Mouse (Mus musculus) CH12.LX (cell line): ENCODE results near the gene Rtbdn. TPM values are rescaled to one million over a fixed set of nuclear protein-coding genes. Genes with fewer than 3 reads are reported as not detected.
A peak's percentile ranks its signal among the peaks of the same experiment; 100 is the strongest.

Source experiments
- DNase-seq: peaks from one replicate; pipeline ENCODE4 v3.0.0-alpha.2; 2013; ENCODE audit errors: extremely low read depth
- H3K27ac ChIP-seq: 2 replicates; pipeline ENCODE4 v1.5.1; 2012; ENCODE audit warnings: low read depth, mild to moderate bottlenecking, control low read depth, moderate library complexity; ENCODE audit not compliant: insufficient read depth
- H3K27me3 ChIP-seq: replicated peaks from 2 replicates; pipeline ENCODE3; 2012; ENCODE audit warnings: inconsistent platforms
- H3K36me3 ChIP-seq, 2 experiments: replicated peaks in 1 of 2; 2 replicates each; pipeline versions ENCODE3 to v1.6.1; 2012; ENCODE audit warnings: inconsistent platforms in 1 of 2, low read length in 1 of 2, mild to moderate bottlenecking in 1 of 2, mixed read lengths in 1 of 2, moderate library complexity in 1 of 2; ENCODE audit not compliant: control insufficient read depth in 1 of 2, insufficient read depth in 1 of 2
- H3K4me1 ChIP-seq, 2 experiments: 2 replicates each; pipeline ENCODE4 v1.6.1; 2012; ENCODE audit warnings: inconsistent platforms in 1 of 2, moderate library complexity in 1 of 2; ENCODE audit not compliant: insufficient read depth in 2 of 2, control insufficient read depth in 1 of 2
- H3K4me2 ChIP-seq: 2 replicates; pipeline ENCODE4 v1.6.1; 2012; ENCODE audit warnings: low read depth, mild to moderate bottlenecking, control low read depth; ENCODE audit not compliant: poor library complexity, insufficient read depth, severe bottlenecking
- H3K4me3 ChIP-seq, 3 experiments: fragments of 150-350 bp in 1 of 3; sonication (generic) in 1 of 3; replicated peaks in 1 of 3; 2 replicates each; pipeline versions ENCODE3 to v1.5.1; 2011 to 2012; ENCODE audit warnings: low read depth in 2 of 3, low read length in 2 of 3, mild to moderate bottlenecking in 2 of 3, moderate library complexity in 2 of 3, control low read depth in 1 of 3, improper control_type of control experiment in 1 of 3, inconsistent platforms in 1 of 3, mixed read lengths in 1 of 3; ENCODE audit not compliant: poor library complexity in 1 of 3
- H3K79me2 ChIP-seq: replicated peaks from 2 replicates; pipeline ENCODE4 v1.6.1; 2012; ENCODE audit warnings: mild to moderate bottlenecking, moderate library complexity; ENCODE audit not compliant: control insufficient read depth, poor library complexity, insufficient read depth, severe bottlenecking; ENCODE audit errors: extremely low read depth
- H3K9ac ChIP-seq: 2 replicates; pipeline ENCODE4 v1.6.1; 2012; ENCODE audit warnings: low read depth, mild to moderate bottlenecking, control low read depth, moderate library complexity; ENCODE audit not compliant: insufficient read depth
- H3K9me3 ChIP-seq: replicated peaks from 2 replicates; pipeline ENCODE3; 2012; ENCODE audit warnings: low read length, inconsistent platforms, mixed read lengths
- BHLHE40 ChIP-seq: IDR thresholded peaks from 2 replicates; pipeline ENCODE4 v1.6.1; 2011; ENCODE audit warnings: mild to moderate bottlenecking, low read depth, low read length, improper control_type of control experiment
- CHD1 ChIP-seq: IDR thresholded peaks from 2 replicates; pipeline ENCODE4 v1.6.1; 2012; ENCODE audit warnings: low read depth, low read length, improper control_type of control experiment, inconsistent platforms
- CHD2 ChIP-seq: IDR thresholded peaks from 2 replicates; pipeline ENCODE4 v1.6.1; 2011; ENCODE audit warnings: low read length, improper control_type of control experiment
- CTCF ChIP-seq, 2 experiments: IDR thresholded peaks in 1 of 2; conservative IDR thresholded peaks in 1 of 2; 2 replicates each; pipeline ENCODE4 v1.5.1; 2011 to 2012; ENCODE audit warnings: low read depth in 2 of 2, low read length in 2 of 2, improper control_type of control experiment in 1 of 2, inconsistent platforms in 1 of 2, mild to moderate bottlenecking in 1 of 2, moderate library complexity in 1 of 2
- E2F4 ChIP-seq: IDR thresholded peaks from 2 replicates; pipeline ENCODE4 v1.6.1; 2011; ENCODE audit warnings: low read depth, low read length, improper control_type of control experiment; ENCODE audit not compliant: insufficient replicate concordance
- ELF1 ChIP-seq: IDR thresholded peaks from 2 replicates; pipeline ENCODE4 v1.6.1; 2014; ENCODE audit warnings: low read depth, mild to moderate bottlenecking, inconsistent platforms, low read length, improper control_type of control experiment
- EP300 ChIP-seq: IDR thresholded peaks from 2 replicates; pipeline ENCODE4 v1.6.1; 2011; ENCODE audit warnings: low read length, improper control_type of control experiment
- ETS1 ChIP-seq: conservative IDR thresholded peaks from 2 replicates; pipeline ENCODE4 v1.6.1; 2012; ENCODE audit warnings: low read depth, mild to moderate bottlenecking, inconsistent platforms, low read length, improper control_type of control experiment, moderate library complexity
- GABPA ChIP-seq: IDR thresholded peaks from 2 replicates; pipeline ENCODE4 v1.6.1; 2012; ENCODE audit warnings: low read depth, low read length, improper control_type of control experiment, inconsistent platforms; ENCODE audit not compliant: insufficient replicate concordance
- HCFC1 ChIP-seq: IDR thresholded peaks from 2 replicates; pipeline ENCODE4 v1.6.1; 2012; ENCODE audit warnings: low read depth, mild to moderate bottlenecking, inconsistent platforms, low read length, improper control_type of control experiment
- IRF4 ChIP-seq: IDR thresholded peaks from 2 replicates; pipeline ENCODE4 v1.6.1; 2014; ENCODE audit warnings: low read depth, mild to moderate bottlenecking, inconsistent platforms, low read length, improper control_type of control experiment
- JUN ChIP-seq: IDR thresholded peaks from 2 replicates; pipeline ENCODE4 v1.6.1; 2011; ENCODE audit warnings: low read depth, mild to moderate bottlenecking, low read length, improper control_type of control experiment, moderate library complexity; ENCODE audit not compliant: insufficient read depth
- JUND ChIP-seq: conservative IDR thresholded peaks from 2 replicates; pipeline ENCODE4 v1.6.1; 2011; ENCODE audit warnings: low read depth, low read length, improper control_type of control experiment
- KAT2A ChIP-seq: IDR thresholded peaks from 2 replicates; pipeline ENCODE4 v1.6.1; 2012; ENCODE audit warnings: low read length, improper control_type of control experiment, inconsistent platforms; ENCODE audit not compliant: insufficient replicate concordance
- MAFK ChIP-seq: IDR thresholded peaks from 2 replicates; pipeline ENCODE4 v1.6.1; 2011; ENCODE audit warnings: low read length, improper control_type of control experiment; ENCODE audit not compliant: insufficient replicate concordance
- MAX ChIP-seq: IDR thresholded peaks from 2 replicates; pipeline ENCODE4 v1.6.1; 2011; ENCODE audit warnings: low read length, improper control_type of control experiment
- MAZ ChIP-seq: IDR thresholded peaks from 2 replicates; pipeline ENCODE4 v1.6.1; 2012; ENCODE audit warnings: low read depth, mild to moderate bottlenecking, inconsistent platforms, low read length, improper control_type of control experiment, moderate library complexity
- MEF2A ChIP-seq: IDR thresholded peaks from 2 replicates; pipeline ENCODE4 v1.6.1; 2014; ENCODE audit warnings: low read depth, mild to moderate bottlenecking, inconsistent platforms, low read length, improper control_type of control experiment, borderline replicate concordance
- MXI1 ChIP-seq: IDR thresholded peaks from 2 replicates; pipeline ENCODE4 v1.6.1; 2011; ENCODE audit warnings: mild to moderate bottlenecking, low read depth, low read length, improper control_type of control experiment
- MYC ChIP-seq: IDR thresholded peaks from 2 replicates; pipeline ENCODE4 v1.6.1; 2011; ENCODE audit warnings: low read depth, mild to moderate bottlenecking, improper control_type of control experiment, low read length
- NELFE ChIP-seq: IDR thresholded peaks from 2 replicates; pipeline ENCODE4 v1.6.1; 2011; ENCODE audit warnings: low read depth, low read length, improper control_type of control experiment
- NRF1 ChIP-seq: IDR thresholded peaks from 2 replicates; pipeline ENCODE4 v1.6.1; 2014; ENCODE audit warnings: low read depth, mild to moderate bottlenecking, inconsistent platforms, low read length, improper control_type of control experiment, moderate library complexity
- PAX5 ChIP-seq: IDR thresholded peaks from 2 replicates; pipeline ENCODE4 v1.6.1; 2012; ENCODE audit warnings: low read length, inconsistent platforms, mixed read lengths
- POLR2A ChIP-seq: IDR thresholded peaks from 2 replicates; pipeline ENCODE4 v1.6.1; 2011; ENCODE audit warnings: low read depth, mild to moderate bottlenecking, improper control_type of control experiment, low read length
- POLR2AphosphoS2 ChIP-seq: IDR thresholded peaks from 2 replicates; pipeline ENCODE4 v1.6.1; 2011; ENCODE audit warnings: low read depth, low read length, improper control_type of control experiment
- RAD21 ChIP-seq: IDR thresholded peaks from 2 replicates; pipeline ENCODE4 v1.6.1; 2011; ENCODE audit warnings: low read depth, mild to moderate bottlenecking, low read length, improper control_type of control experiment, moderate library complexity
- RCOR1 ChIP-seq: conservative IDR thresholded peaks from 2 replicates; pipeline ENCODE4 v1.6.1; 2012; ENCODE audit warnings: low read depth, mild to moderate bottlenecking, inconsistent platforms, low read length, improper control_type of control experiment
- SIN3A ChIP-seq: IDR thresholded peaks from 2 replicates; pipeline ENCODE4 v1.6.1; 2012; ENCODE audit warnings: low read length, improper control_type of control experiment, inconsistent platforms
- SMC3 ChIP-seq: IDR thresholded peaks from 2 replicates; pipeline ENCODE4 v1.6.1; 2011; ENCODE audit warnings: low read depth, low read length, improper control_type of control experiment
- TBP ChIP-seq: conservative IDR thresholded peaks from 2 replicates; pipeline ENCODE4 v1.6.1; 2011; ENCODE audit warnings: low read depth, low read length, improper control_type of control experiment
- TCF12 ChIP-seq: IDR thresholded peaks from 2 replicates; pipeline ENCODE4 v1.6.1; 2014; ENCODE audit warnings: low read depth, mild to moderate bottlenecking, inconsistent platforms, low read length, improper control_type of control experiment
- UBTF ChIP-seq: IDR thresholded peaks from 2 replicates; pipeline ENCODE4 v1.6.1; 2012; ENCODE audit warnings: low read depth, mild to moderate bottlenecking, inconsistent platforms, low read length, improper control_type of control experiment, moderate library complexity
- USF1 ChIP-seq: IDR thresholded peaks from 2 replicates; pipeline ENCODE4 v1.6.1; 2014; ENCODE audit warnings: low read depth, mild to moderate bottlenecking, inconsistent platforms, low read length, improper control_type of control experiment
- USF2 ChIP-seq: conservative IDR thresholded peaks from 2 replicates; pipeline ENCODE4 v1.6.1; 2011; ENCODE audit warnings: low read depth, low read length, improper control_type of control experiment
- ZC3H11A ChIP-seq: IDR thresholded peaks from 2 replicates; pipeline ENCODE4 v1.6.1; 2012; ENCODE audit warnings: low read depth, mild to moderate bottlenecking, inconsistent platforms, low read length, improper control_type of control experiment
- ZKSCAN1 ChIP-seq: IDR thresholded peaks from 2 replicates; pipeline ENCODE4 v1.6.1; 2012; ENCODE audit warnings: low read depth, inconsistent platforms, low read length, improper control_type of control experiment, borderline replicate concordance
- ZMIZ1 ChIP-seq: IDR thresholded peaks from 2 replicates; pipeline ENCODE4 v1.6.1; 2012; ENCODE audit warnings: low read depth, mild to moderate bottlenecking, inconsistent platforms, low read length, improper control_type of control experiment
- ZNF384 ChIP-seq: IDR thresholded peaks from 2 replicates; pipeline ENCODE4 v1.6.1; 2012; ENCODE audit warnings: low read depth, low read length, improper control_type of control experiment, inconsistent platforms
- dilution Hi-C: fragments of 300-500 bp; cut with MboI; formaldehyde crosslinking; loops from 2 replicates; pipeline ENCODE4 v1.14.3; 2020; ENCODE audit warnings: low sequenced_read_pairs; ENCODE audit not compliant: extremely low pct_unique_long_range_greater_than_20kb, extremely low pct_ligation_motif_present
- in situ Hi-C: fragments of 300-500 bp; cut with MboI; formaldehyde crosslinking; loops from 3 replicates; pipeline ENCODE4 v1.14.3; 2019; ENCODE audit warnings: low sequenced_read_pairs, low pct_ligation_motif_present, low pct_unique_long_range_greater_than_20kb, mixed read lengths
- polyA plus RNA-seq: library from polyadenylated mRNA; unstranded; fragments of >175 nt; gene quantifications from 2 replicates; pipeline ENCODE4 v1.2.1, GENCODE M21; 2012; ENCODE audit warnings: low read depth; ENCODE audit not compliant: insufficient read length
- total RNA-seq, 2 experiments: library from RNA; depleted of rRNA; stranded (reverse); fragments of 300-350 nt in 1 of 2; fragments of >200 nt in 1 of 2; gene quantifications; 2 replicates each; pipeline ENCODE4 v1.2.3; 2012 to 2014

The Rtbdn gene
- total and polyA plus RNA-seq, 3 experiments: 0.21 to 1.8 TPM; not detected in 1

- Histone ChIP-seq H3K36me3 (peaks cover 19 to 36% of the 10 kb centered on the region in 2 experiments), H3K79me2 (peaks cover 9% of the 10 kb centered on the region), H3K27ac (peak within 1 kb of the TSS; percentile 41), H3K4me3 (peak within 1 kb of the TSS; percentile 77 to 90 (median 79)), H3K4me1 (peaks cover 18 to 44% of the 10 kb centered on the region in 2 experiments), H3K27me3 (no peaks in the 10 kb centered on the region), H3K9ac (peak within 1 kb of the TSS; percentile 84), H3K4me2 (peak within 1 kb of the TSS; percentile 88), H3K9me3 (no peaks in the 10 kb centered on the region)
- TF ChIP-seq HCFC1 (peak; percentile 49), UBTF (peak; percentile 68; the same call in 1 of the 2 replicates), USF2 (no peak), EP300 (no peak), MAFK (no peak), MYC (peak; percentile 82), USF1 (no peak), ZMIZ1 (peak; percentile 77; the same call in 1 of the 2 replicates), CTCF (conservative IDR thresholded peaks at IDR 0.05 in 1 of 2, IDR thresholded peaks at IDR 0.05 in 1 of 2; ENCODE audit: low read depth in 2 of 2, low read length in 2 of 2) (no peak), ZKSCAN1 (no peak), ELF1 (no peak), TBP (peak; percentile 82), MAX (peak; percentile 78), KAT2A (no peak), IRF4 (no peak; the same call in none of the 2 replicates), CHD2 (no peak), CHD1 (peak; percentile 95; the same call in 1 of the 2 replicates), ETS1 (0 out of 2 replicates have a peak, but pooled peaks have one; percentile 5), ZNF384 (no peak), ZC3H11A (no peak), NRF1 (peak; percentile 40; the same call in 1 of the 2 replicates), MEF2A (0 out of 2 replicates have a peak, but pooled peaks have one; percentile 33), PAX5 (no peak), TCF12 (peak; percentile 62), POLR2A (peak; percentile 95), RAD21 (no peak), MAZ (no peak), RCOR1 (no peak), NELFE (peak; percentile 90), E2F4 (no peak), BHLHE40 (no peak), POLR2AphosphoS2 (peak; percentile 40; the same call in 1 of the 2 replicates), SMC3 (no peak), JUND (no peak), SIN3A (peak; percentile 63), JUN (no peak), MXI1 (peak; percentile 79), GABPA (no peak)
- DNase-seq: peak; percentile 52
- in situ Hi-C loops (loop anchor here (5.0 kb wide), 1 partner anchor 38 kb away; no protein-coding TSS in a partner anchor), dilution Hi-C loops (no loop called here)
Measured at GRCm38 (mm10) chr8:84969241-84970134, 22.7 kb downstream of the Rtbdn start, which contains the start of the genes Gm49661, Prdx2 and Rnaseh2a. TSS of gene Gm49661 (minus strand) at chr8:84969433. TSS of gene Prdx2 (plus strand) at chr8:84969587. TSS of gene Rnaseh2a (minus strand) at chr8:84969767.
